Mouse (Mus musculus): ENCODE results near the gene Itga5. TPM values are rescaled to one million over a fixed set of nuclear protein-coding genes. Genes with fewer than 3 reads are reported as not detected.

The Itga5 gene
- polyA plus RNA-seq, 1 experiment = 104 TPM

DNA sequence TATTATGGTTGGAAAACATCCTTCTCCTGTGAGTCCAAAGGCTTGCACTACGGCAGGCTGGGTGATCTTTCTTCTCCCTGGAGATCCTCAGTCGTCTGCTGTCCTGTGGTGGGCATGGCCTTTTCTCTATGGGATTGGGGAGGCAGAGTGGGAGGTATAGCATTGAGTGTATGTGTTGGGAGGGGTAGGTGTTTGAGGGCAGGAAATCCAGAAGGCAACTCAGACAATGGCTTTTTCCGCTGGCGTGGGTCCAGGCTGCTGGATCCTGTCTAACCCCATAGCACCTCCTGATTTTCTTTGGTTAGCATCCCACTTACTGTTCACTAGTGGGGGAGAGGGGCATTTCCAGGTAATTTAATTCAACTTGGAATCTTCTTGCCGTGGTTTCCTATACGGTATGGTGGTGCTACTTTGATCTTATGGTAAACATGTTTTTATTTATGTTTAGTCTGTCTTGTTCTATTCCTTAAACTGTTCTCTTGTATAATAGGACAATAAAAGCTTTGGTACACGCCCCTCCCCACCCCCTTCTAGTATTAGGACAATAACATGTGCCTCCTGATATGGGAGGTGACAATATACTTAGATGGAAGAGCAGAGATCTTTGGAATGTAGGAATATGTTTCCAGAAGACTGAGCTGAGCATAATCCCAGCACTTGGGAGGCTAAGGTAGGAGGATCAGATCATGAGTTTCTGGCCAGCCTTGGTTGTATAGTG is 17.4 kb upstream of the Itga5 start:
- TF ChIP-seq MYOD1 (IDR thresholded peaks at IDR 0.05; ENCODE audit: control insufficient read depth, insufficient read length, low read depth) (no peak), MYOG (IDR thresholded peaks at IDR 0.05; ENCODE audit: control insufficient read depth, extremely low read depth, insufficient read length) (no peak), CEBPB (IDR thresholded peaks at IDR 0.05; ENCODE audit: low read depth) (no peak), FOSL1 (IDR thresholded peaks at IDR 0.05; ENCODE audit: insufficient read depth, low read length, poor library complexity, severe bottlenecking) (no peak), USF1 (IDR thresholded peaks at IDR 0.05; ENCODE audit: low read depth) (no peak), MAX (IDR thresholded peaks at IDR 0.05) (no peak), CTCF (IDR thresholded peaks at IDR 0.05; ENCODE audit: control insufficient read depth, insufficient read depth, insufficient read length) (no peak)
- Histone ChIP-seq H3ac (ENCODE audit: control insufficient read depth, insufficient read length, low read depth) (no peak overlapping the region), H3K36me3 (ENCODE audit: control insufficient read depth, insufficient read depth) (no peaks in the 10 kb centered on the region), H3K27me3 (ENCODE audit: control insufficient read depth, insufficient read depth, insufficient read length) (no peaks in the 10 kb centered on the region), H3K79me3 (ENCODE audit: low read depth) (no peaks in the 10 kb centered on the region), H3K4me3 (ENCODE audit: insufficient read depth, poor library complexity, severe bottlenecking) (no peak overlapping the region), H3K79me2 (ENCODE audit: control insufficient read depth, insufficient read depth) (no peaks in the 10 kb centered on the region)

DNA sequence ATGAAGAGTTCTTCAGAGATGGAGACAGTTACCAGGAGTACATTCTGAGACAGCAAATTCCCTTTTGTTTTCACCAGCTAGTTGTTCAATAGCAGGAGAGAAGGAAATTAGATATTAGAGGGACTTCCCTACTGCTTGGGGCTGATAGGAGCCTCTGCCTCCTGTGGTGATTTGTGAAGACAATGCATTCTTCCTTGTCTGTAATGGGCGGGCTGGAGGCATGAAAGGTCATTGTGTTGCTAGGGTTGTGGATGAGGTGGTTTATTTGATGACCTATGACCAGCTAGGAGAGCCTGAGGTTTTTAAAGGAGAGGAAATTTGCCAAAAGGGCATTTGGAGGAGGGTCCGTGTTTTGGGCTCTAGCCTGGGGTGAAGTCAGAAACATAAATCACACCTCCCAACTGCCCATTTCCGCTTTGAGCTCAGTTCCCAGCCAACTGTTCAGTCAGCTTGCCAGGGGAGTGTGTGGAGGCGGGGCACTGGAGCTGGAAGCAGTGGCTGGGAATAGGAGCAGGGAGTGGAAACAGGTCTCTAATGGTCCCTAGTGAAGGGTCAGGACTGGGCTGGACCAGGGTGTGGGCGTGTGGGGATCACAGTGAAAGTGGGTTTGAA is 16.3 kb upstream of the Itga5 start:
- Histone ChIP-seq H3K79me2 (ENCODE audit: control insufficient read depth, insufficient read depth) (no peaks in the 10 kb centered on the region), H3K4me3 (ENCODE audit: insufficient read depth, poor library complexity, severe bottlenecking) (no peak overlapping the region), H3K27me3 (ENCODE audit: control insufficient read depth, insufficient read depth, insufficient read length) (no peaks in the 10 kb centered on the region), H3ac (ENCODE audit: control insufficient read depth, insufficient read length, low read depth) (no peak overlapping the region), H3K36me3 (ENCODE audit: control insufficient read depth, insufficient read depth) (no peaks in the 10 kb centered on the region), H3K79me3 (ENCODE audit: low read depth) (no peaks in the 10 kb centered on the region)
- TF ChIP-seq USF1 (IDR thresholded peaks at IDR 0.05; ENCODE audit: low read depth) = no peak
- no peak for TF ChIP-seq MYOG (IDR thresholded peaks at IDR 0.05; ENCODE audit: control insufficient read depth, extremely low read depth, insufficient read length)
- TF ChIP-seq FOSL1 (IDR thresholded peaks at IDR 0.05; ENCODE audit: insufficient read depth, low read length, poor library complexity, severe bottlenecking) = no peak
- no peak for TF ChIP-seq CTCF (IDR thresholded peaks at IDR 0.05; ENCODE audit: control insufficient read depth, insufficient read depth, insufficient read length)
- TF ChIP-seq MAX (IDR thresholded peaks at IDR 0.05) = no peak
- TF ChIP-seq CEBPB (IDR thresholded peaks at IDR 0.05; ENCODE audit: low read depth) = no peak
- no peak for TF ChIP-seq MYOD1 (IDR thresholded peaks at IDR 0.05; ENCODE audit: control insufficient read depth, insufficient read length, low read depth)

DNA sequence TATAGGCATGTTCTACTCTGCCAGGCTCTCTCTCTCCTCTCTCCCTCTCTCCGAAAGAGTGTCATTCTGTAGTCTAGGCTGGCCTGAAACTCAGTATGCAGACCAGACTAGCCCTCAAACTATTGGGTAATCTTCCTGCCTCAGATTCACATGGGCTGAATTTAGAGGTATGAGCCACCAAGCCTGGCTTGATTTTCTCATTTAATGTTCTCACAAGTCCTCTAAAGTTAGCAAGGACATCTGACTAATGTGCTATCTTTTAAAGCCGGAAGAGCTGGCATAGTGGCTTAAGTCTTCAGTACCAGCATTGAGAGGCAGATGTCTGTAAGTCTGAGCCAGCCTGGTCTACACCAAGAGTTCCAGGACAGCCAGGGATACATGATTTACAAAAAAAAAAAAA is 15.5 kb upstream of the Itga5 start:
- Histone ChIP-seq H3K4me3 (ENCODE audit: insufficient read depth, poor library complexity, severe bottlenecking) (no peak overlapping the region), H3K27me3 (ENCODE audit: control insufficient read depth, insufficient read depth, insufficient read length) (no peaks in the 10 kb centered on the region), H3ac (ENCODE audit: control insufficient read depth, insufficient read length, low read depth) (no peak overlapping the region), H3K79me2 (ENCODE audit: control insufficient read depth, insufficient read depth) (no peaks in the 10 kb centered on the region), H3K79me3 (ENCODE audit: low read depth) (no peaks in the 10 kb centered on the region), H3K36me3 (ENCODE audit: control insufficient read depth, insufficient read depth) (no peaks in the 10 kb centered on the region)
- TF ChIP-seq CTCF (IDR thresholded peaks at IDR 0.05; ENCODE audit: control insufficient read depth, insufficient read depth, insufficient read length) = no peak
- no peak for TF ChIP-seq FOSL1 (IDR thresholded peaks at IDR 0.05; ENCODE audit: insufficient read depth, low read length, poor library complexity, severe bottlenecking)
- peak; percentile 47 for TF ChIP-seq CEBPB (IDR thresholded peaks at IDR 0.05; ENCODE audit: low read depth)
- no peak for TF ChIP-seq MAX (IDR thresholded peaks at IDR 0.05)
- TF ChIP-seq USF1 (IDR thresholded peaks at IDR 0.05; ENCODE audit: low read depth) = no peak

DNA sequence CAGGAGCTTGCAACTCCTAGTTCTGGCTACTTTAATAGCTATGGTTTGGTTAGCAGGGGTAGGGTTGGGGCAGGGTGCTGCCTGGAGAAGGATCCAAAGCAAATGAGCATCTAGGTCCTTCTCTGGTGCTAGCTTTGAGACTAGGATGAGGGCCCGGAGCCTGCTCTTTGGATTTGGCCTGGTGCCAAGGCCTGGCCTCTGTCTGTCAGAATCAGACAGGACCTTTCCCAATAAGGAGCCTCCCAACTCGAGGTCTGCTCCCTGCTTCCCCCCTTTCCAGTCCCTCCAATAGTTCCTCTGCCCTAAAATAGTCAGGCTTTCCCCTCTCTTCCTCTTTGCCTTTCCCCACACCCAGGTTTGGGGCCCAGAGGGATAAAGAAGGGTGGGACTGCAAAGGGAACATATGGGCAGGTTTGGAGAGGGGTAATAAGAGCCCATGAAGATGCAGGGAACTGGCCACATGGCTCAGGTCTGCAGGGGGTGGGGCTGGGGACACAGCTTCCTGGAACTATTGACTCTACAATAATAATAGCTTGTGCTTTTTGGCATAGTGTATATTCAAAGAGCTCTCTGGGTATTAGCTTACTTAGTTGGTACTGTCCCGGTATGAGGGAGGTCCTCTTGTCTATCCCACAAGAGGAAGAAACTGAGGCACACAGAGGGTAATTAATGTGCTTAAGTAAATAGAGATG is 12.2 kb upstream of the Itga5 start:
- H3K27me3 ChIP-seq (ENCODE audit: control insufficient read depth, insufficient read depth, insufficient read length) = no peaks in the 10 kb centered on the region
- no peaks in the 10 kb centered on the region for H3K79me3 ChIP-seq (ENCODE audit: low read depth)
- no peak overlapping the region for H3ac ChIP-seq (ENCODE audit: control insufficient read depth, insufficient read length, low read depth)
- TF ChIP-seq USF1 (IDR thresholded peaks at IDR 0.05; ENCODE audit: low read depth) (no peak), MYOG (IDR thresholded peaks at IDR 0.05; ENCODE audit: control insufficient read depth, extremely low read depth, insufficient read length) (no peak)
- H3K4me3 ChIP-seq (ENCODE audit: insufficient read depth, poor library complexity, severe bottlenecking) = no peak overlapping the region
- no peaks in the 10 kb centered on the region for H3K79me2 ChIP-seq (ENCODE audit: control insufficient read depth, insufficient read depth)
- H3K36me3 ChIP-seq (ENCODE audit: control insufficient read depth, insufficient read depth) = no peaks in the 10 kb centered on the region

DNA sequence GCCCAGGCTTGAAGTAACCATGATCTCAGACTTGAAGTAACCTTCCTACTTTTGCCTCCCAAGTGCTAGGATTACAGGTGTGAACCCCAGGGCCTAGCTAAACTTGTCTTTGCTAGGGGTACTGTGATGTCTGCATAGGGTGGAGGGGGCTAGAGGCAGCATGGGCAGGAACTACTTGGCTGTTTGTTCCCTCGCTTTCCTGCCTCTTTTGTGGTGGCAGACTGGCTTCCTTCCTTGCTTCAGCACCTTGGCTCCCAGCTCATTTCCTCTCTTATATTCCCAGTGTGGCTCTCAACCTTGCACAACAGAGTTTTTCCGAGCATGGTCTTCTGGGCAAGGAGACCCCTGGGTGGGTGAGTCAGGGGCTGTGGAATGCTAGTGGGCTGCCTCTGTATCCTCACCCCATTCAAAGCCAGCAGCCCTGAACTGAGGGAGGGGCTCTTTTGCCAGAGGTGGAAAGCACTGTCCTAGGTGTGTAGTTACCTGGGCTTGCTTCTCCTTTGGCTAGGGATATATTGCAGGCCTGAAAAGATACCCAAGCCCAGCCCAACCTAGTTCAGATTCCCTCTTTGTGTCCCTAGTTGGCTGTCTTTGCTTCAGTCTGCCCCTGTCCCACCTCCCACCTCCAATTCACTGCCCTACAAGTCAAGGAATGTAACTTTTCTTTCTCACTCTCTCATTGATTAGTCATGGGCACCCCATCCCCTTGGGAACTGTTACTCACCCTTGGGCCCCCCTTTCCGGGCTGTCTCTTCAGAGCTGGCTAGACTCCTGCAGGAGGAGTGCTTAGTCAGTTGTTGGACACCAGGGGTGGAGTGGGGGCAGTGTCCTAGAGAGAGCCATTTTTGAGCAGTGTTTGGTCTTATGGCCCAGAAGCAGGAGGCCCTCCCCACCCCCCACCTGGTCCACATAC is 11.4 kb upstream of the Itga5 start:
- no peak for TF ChIP-seq CTCF (IDR thresholded peaks at IDR 0.05; ENCODE audit: control insufficient read depth, insufficient read depth, insufficient read length)
- TF ChIP-seq MYOD1 (IDR thresholded peaks at IDR 0.05; ENCODE audit: control insufficient read depth, insufficient read length, low read depth) = peak; percentile 19
- TF ChIP-seq MAX (IDR thresholded peaks at IDR 0.05) = peak; percentile 65
- TF ChIP-seq FOSL1 (IDR thresholded peaks at IDR 0.05; ENCODE audit: insufficient read depth, low read length, poor library complexity, severe bottlenecking) = peak; percentile 82
- no peaks in the 10 kb centered on the region for H3K79me3 ChIP-seq (ENCODE audit: low read depth)
- H3K27me3 ChIP-seq (ENCODE audit: control insufficient read depth, insufficient read depth, insufficient read length) = no peaks in the 10 kb centered on the region
- H3ac ChIP-seq (ENCODE audit: control insufficient read depth, insufficient read length, low read depth) = peak overlapping the region; percentile 39
- no peak overlapping the region for H3K4me3 ChIP-seq (ENCODE audit: insufficient read depth, poor library complexity, severe bottlenecking)
- H3K79me2 ChIP-seq (ENCODE audit: control insufficient read depth, insufficient read depth) = no peaks in the 10 kb centered on the region
- no peaks in the 10 kb centered on the region for H3K36me3 ChIP-seq (ENCODE audit: control insufficient read depth, insufficient read depth)
